Mouse (Mus musculus) lung, postnatal 25 days (tissue): ENCODE results near the gene Lrrc73.

Experiments
- DNase-seq: peaks from one replicate; pipeline ENCODE4 v3.0.0; 2022; ENCODE audit warnings: low spot score

Lrrc73 gene

DNA sequence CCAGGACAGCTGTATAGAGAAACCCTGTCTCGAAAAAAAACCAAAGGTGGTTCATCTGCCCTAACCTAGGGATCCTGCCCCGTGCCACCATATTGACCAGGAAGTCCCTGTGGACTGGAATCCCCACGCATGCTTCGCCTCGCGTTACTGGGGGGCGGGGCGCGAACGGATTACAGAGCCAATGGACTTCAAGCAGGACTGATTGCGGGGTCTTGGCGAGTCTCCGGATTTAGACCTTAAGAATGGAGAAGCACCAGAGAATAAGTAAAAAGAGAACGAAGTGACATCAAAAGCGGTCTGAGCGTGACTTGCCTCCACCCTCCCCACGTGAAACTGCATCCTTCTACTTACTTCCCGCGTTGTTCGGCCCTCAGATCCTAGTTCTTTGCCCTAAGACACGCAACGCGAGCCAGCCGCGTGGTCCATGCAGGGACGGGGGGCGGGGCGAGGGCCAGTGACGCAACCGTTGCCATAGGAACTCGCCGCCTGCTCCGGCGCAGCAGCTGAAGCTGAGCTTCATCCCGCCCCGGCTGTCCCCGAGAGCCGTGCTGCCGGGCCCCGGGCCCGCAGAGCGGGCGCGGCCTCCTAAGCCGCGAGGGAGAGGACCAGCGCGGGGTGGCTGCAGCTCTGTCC lies at the start of gene Lrrc73:
Gene Lrrc73, plus strand, starts transcription at position 80 of the 633 bp plus-strand sequence.
- DNase-seq: peak; percentile 88

DNA sequence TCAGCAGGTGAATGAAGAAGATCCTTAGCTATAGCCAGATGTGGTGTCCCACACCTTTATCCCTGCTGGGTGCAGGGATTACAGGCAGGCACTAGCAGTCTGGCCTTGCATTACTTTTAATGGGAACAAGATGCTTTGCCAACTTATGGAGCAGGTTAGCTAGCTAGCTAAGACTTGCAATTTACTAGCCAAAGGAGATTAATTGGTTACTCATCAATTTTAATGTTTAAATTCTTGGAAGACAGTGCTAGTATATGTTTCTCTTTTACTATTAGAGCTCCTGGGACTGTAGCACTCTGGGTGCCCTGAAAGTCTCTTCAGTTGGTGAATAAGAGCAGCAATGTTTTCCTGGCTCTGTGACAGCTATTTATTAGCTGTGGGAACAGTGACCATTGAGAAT lies 46.7 kb upstream of the Lrrc73 start:
- no peak for DNase-seq

GRCm38 (mm10) chr17:46210550-46210949 lies 42.8 kb upstream of the Lrrc73 start:
- DNase-seq: no peak

DNA sequence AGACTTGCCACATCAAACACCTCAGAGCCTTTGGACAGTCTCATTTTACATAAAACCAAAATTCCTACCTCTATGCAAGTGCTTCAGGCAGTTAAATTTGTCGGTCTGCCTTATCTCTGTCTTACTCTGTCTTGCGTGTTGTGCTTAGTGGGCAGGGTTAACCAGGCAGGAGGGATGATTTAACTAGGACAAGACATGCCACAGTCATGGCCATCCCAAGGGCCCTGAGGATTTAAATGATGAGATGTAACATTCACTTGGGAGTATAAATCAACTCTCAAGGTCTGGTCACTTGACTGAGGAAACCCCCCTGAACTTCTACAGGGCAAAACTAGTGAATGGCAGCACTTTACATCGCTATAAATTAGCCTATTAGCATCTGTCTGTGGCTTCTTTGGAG lies 31.7 kb upstream of the Lrrc73 start:
- DNase-seq: no peak

DNA sequence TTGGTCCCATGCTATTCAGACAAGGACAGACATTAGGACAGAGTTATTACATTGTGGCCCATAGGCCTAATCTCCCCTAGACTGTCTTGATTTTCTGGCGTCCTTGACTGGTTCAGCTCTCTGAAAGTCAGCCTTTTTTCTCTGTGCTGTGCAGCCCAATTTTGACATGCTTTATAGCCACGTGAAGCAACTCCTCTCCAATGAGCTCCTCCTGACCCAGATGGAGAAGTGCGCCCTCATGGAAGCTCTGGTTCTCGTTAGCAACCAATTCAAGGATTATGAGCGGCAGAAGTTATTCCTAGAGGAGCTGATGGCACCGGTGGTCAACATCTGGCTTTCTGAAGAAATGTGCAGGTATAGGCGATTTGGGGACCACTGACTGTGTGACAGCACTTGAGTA lies 25.8 kb upstream of the Lrrc73 start:
- no peak for DNase-seq

GRCm38 (mm10) chr17:46236067-46236466 lies 17.3 kb upstream of the Lrrc73 start:
- DNase-seq: no peak

DNA sequence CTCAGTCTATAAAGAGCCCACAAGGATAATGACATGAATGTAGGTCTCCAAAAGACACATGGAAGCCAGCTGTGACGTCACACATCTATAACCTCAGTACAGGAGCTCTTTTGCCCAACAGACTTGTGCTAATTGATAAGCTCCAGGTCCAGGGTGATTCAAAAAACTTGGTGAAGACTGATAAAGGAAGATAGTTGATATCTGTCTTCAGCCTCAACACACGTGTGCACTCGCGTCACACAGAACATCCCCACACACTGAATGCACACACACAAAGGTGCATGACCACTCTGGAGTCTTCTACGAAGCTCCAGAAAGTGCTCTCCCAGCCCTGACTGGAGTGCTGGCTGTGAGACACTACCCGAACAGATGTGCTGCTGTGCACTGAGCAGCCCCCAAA lies 16.3 kb upstream of the Lrrc73 start:
- no peak for DNase-seq

- no peak for DNase-seq
These were observed 15.9 kb upstream of the Lrrc73 start for GRCm38 (mm10) chr17:46237480-46237879.

DNA sequence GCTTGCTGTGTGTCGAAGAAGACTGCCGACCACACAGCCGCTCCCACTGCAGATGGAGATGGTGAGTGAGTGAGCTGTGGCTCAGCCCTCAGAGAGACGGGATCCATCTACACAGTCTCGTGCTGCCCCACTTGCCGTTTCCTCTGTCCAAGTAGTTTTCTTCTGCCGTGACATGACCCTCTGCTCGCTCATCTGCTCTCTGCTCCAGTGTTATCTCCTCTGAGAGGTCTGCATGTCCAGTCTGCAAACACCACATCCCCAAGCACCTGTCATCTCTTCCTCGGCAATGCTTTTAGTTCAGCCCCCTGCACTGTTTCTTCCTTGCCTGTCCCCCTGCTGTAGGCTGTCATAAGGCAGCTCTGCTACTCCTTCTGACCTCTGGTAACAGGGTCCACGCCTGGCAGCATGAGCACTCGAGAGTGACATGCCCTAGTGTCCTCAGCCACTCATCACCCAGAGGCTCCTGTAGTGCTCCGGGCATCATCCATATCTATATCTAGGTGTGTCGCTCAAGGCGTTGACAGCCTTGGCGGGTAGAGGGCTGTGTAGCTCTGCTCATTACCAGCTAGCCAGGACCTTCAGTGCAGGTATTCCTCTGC lies 13.7 kb upstream of the Lrrc73 start:
- no peak for DNase-seq

DNA sequence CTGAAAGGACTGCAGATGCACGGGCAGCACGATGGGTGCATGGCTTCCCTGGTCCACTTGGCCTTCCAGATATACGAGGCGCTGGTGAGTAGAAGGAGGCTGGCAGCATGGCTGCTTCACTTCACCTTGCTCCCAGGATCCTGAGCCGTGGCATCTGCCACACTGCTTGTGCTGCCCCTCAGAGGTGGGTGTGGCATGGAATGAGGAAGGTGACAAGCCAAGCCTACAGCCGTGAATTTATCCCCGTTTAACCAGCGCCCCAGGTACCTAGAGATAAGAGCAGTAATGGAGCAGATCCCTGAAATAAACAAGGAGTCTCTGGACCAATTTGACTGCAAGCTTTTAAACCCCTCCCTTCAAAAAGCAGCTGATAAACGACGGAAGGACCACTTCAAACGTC lies 11.9 kb upstream of the Lrrc73 start:
- DNase-seq: no peak

DNA sequence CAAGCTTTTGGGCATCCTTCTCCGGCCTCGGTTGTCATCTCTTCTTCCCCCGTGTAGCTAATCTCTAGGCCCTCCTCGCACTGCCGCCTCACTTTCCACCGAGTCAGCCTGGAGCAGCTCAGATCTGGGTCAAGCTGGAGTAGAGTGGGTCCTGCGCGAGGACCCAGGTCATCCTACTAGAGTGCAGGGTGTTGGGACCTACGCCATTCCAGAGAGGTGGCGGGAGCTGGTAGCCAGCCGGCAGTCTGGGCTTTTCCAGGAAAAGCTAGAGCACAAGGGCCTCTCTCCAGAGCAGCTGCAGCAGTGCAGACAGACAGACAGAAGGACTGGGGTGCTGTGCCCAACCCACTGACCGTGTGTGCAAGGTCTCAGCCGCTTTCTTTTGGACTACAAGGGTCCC lies 11.1 kb upstream of the Lrrc73 start:
- DNase-seq: peak; percentile 43

DNA sequence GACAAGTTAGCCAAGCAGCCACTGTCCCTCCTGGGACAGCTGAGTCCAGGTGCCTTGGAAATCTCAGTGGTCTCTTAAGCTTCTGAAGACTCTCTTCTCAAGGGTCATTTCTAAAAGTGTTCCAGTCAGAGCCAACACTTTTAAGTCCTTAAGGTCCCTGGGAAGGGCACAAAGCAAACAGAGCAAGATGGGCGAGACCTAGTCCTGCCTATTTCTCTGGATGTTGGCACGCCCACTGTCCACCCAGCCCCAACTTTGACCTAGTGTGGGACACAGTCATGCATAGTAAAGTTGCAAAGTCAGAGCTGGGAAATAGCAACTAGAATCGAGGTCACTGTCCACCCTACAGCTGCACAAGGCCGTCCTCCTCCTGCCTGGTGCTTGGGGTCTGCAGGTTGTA lies 10.3 kb upstream of the Lrrc73 start:
- DNase-seq: peak; percentile 83

DNA sequence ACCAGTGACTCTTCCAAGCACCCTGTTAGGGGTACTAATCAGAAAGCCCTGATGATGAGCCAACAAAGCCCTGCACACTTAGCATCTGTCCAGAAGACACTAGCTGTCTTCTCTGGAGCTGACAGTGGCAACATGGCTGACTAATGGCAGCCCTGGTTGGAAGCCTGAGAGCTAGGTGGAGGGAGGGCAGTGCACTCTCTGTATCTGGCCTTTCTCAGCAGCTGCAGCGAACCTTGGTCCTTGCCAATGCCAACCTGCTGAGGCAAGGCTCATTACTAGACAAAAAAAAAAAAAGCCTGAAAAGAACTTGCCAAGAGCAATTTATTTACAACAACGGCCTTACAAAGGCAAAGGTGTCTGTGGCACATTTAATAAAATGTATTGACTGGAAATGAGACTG lies 9.7 kb upstream of the Lrrc73 start:
- no peak for DNase-seq

GRCm38 (mm10) chr17:46244579-46244978 lies 8.8 kb upstream of the Lrrc73 start:
- peak; percentile 72 for DNase-seq

DNA sequence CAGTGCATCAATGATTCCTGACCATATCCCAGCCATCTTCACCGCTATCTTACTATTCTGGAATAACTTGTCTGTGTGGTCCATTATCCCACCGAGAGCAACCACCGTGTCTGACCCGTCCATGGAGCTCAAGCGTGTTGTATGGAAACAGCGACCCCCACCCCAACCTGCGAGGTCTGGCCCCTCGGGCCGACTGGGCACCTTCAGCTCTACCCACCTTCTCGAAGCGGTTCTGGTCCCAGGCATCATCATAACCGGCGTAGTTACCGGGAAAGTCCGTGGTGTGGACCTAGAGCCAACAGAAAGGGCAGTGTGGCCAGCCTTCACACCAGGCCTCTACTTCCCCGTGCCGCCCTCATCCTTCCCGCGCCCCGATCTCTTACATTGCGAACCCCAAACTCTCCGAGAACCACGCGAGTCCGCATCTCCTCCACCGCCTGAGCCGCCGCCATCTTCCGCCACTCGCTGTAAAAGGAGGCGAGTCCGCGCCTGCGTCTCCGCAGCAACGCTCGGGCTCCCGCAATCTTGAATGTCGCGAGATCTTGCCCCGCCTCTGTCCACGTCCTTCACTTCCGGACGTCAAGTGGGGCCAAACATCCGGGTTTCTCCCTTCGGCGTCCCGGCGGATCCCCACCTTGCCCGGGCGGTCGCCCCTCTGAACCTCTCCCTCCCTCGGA lies 5.7 kb upstream of the Lrrc73 start, which contains the start of the genes Polr1c and Yipf3:
Gene Polr1c, minus strand, starts transcription at position 543 of the 677 bp plus-strand sequence.
Gene Yipf3, plus strand, starts transcription at position 569 of the 677 bp plus-strand sequence.
- DNase-seq: peak; percentile 97

GRCm38 (mm10) chr17:46248189-46248522 lies 5.2 kb upstream of the Lrrc73 start:
- DNase-seq: no peak

DNA sequence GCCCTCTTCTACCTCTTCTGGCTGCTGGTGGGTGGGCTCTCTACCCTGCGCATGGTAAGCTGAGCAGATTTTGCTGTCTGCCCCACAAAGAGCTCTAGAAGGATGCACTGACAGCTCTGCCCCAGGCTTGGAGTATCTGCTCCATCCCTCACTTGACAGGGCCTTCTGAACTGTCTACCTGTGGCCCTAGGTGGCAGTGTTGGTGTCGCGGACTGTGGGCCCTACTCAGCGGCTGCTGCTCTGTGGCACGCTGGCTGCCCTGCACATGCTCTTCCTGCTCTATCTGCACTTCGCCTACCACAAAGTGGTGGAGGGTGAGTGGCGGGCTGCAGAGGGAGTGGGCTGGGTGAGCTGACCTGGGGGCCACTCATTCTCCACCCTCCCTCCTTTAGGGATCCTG lies 2.2 kb upstream of the Lrrc73 start:
- no peak for DNase-seq

DNA sequence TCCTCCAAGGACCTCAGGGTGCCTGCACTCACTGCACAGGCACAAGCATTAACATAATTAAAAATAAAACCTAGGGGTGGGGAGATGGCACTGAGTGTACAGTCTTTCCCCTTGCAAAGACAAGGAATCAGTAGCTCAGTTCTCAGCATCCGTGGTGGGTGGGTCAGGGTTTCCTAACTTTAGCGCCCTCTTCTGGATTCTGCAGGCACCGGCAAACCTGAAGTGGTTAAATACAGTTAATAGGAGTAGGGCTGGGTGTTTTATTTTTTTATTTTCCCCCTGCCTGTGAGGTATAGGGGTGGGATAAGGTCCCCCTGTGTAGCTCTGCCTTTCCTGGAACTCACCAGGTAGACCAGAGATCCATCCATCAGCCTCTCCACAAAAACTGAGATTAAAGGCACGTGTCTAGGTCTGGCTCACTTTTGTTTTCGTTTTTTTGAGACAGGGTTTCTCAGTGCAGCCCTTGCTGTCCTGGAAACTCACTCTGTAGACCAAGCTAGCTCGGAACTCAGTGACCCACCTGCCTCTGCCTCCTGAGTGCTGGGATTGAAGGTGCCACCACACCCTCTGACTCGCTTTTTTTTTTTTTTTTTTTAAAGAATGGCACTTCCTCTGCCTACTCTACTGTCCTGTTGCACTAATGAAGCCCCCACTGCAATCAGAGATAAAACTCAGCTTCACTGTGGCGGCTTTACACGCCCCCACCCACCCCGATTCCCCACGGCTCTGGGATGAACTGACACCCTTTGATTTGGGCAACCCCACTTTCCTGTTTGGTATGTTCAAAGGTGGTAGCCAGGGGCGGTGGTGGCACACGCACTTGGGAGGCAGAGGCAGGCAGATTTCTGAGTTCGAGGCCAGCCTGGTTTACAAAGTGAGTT lies 520 bp upstream of the Lrrc73 start:
- no peak for DNase-seq

DNA sequence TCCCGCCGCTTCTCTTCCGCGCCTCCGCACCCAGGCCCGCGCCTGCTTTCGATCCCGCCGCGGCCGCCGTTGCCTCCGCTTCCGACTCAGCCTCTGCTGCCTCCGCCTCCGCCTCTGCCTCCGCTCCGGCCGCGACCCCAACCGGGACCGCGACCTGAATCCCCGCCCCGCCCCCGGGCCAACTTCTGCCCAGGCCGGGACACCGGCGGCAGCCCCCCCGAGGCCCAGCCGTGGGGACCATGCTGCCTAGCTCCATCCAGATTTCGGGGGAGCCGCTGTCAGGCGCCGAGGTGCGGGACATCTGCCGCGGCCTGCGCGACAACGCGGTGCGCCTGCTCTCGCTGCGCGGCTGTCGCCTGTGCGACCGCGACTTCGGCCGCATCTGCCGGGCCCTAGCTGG lies 775 bp downstream of the Lrrc73 start:
- DNase-seq: no peak

DNA sequence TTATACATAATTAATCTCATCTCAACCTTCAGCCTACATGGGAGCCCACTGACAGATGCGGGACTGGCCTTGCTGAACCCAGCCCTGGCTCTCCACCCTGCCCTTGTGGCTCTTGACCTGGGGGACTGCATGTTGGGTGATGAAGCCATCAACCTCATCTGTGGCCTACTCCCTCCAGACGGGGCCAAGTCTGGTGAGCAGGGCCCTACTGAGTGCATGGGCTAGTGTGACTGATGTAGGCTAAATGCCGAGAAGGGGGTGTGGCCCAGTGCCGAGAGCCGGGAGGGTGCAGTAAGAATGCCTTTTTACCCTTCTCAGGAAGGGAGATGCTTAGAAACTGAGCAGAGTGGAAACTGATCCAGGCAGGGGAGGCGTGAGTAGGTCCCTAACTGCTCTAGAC lies 1.8 kb downstream of the Lrrc73 start:
- DNase-seq: no peak

- DNase-seq: no peak
These were observed 5.1 kb downstream of the Lrrc73 start for GRCm38 (mm10) chr17:46258279-46259053.

DNA sequence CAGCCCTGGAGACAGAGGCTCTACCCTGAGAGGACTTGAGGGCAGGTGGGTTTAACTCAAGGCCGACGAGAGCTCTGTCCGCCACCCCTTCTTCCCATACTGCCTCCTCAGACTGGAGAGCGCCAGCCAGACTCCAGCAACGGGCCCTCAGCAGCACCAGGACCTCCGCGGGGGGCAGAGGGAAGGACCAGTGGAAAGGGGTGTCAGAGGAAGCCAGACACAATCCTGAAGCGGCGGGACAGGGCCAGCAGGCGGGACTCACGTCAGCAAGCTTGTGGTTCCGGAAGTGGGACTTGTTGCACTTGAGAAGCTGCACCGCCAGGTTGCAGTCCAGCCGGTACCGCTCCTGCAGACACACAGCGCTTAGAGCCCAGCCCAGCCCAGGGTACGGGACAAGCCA lies 6.3 kb downstream of the Lrrc73 start:
- no peak for DNase-seq
